Mouse (Mus musculus): ENCODE data around the gene Mms19. TPM values are rescaled to one million over a fixed set of nuclear protein-coding genes. Genes with fewer than 3 reads are reported as not detected.
A peak's percentile ranks its signal among the peaks of the same experiment; 100 is the strongest.

Mms19 gene
- polyA plus RNA-seq (2015; fragmentation: Nextera tagmentation; extraction: Ambion mirVana) = 40.6 and 45.6 TPM in 2 replicates

DNA sequence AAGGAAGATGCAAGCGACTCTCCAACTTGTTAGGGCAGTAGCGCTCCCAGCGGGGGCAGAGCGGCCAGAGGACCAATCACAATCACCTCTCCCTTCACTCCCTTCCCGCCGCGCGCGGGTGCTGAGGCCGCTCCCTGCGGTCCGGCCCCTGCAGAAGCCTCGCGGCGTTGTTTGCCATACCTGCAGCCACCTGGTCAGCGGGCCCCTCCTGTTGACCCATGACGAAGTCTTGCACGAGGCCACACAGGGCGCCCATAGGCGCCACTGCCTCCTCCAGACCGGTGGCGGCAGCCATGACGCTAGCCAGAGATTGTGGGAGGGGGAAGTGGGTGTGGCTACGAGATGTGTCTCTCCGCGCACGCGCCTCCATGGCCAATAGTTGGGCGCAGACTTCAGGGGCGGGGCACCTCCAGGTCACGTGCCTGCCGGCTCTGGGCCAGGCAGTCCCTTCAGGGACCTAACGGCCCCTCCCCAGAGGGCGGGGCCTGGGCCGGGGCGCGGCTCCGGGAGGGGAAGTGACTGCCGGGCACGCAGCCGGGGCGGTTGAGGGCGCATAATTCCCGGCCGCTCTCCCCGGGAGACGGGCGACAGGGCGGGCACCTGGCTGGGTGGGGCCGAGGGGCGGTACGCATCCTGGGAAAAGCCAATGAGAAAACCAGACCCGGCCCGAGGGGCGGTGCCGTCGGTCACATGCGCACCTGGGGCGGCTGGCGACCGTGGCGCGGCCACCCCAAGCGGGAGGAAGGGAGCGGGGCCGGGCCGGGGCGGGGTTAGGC, at the start of gene Mms19:
Mms19 (minus strand) TSS at position 339 of the 776 bp plus-strand sequence.
- H3K9me3 ChIP-seq (replicated peaks) = no peaks in the 10 kb centered on the region

DNA sequence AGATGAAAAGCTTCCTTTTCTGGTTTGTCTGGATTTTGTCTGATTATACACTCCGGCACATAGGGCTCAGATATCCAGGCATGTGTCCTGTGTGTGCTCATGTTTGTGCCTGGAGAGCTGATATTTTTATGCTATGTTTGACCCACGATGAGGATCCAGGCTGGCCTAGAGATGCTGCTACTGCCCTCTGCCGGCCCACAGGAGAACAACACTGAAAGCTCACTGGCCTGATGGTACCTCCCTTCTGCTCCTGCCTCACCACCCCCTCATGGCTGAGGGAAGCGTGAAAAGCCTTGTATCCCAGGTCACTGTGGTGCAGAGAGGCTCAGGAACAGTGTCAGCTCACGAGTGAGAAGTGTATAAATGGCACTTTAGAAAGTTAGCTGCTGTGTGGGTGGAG, 45.2 kb upstream of the Mms19 start:
- Histone ChIP-seq H3K27me3 (no peaks in the 10 kb centered on the region), H3K4me2 (no peak overlapping the region), H3K9ac (no peak overlapping the region), H3K4me1 (peaks cover 18% of the 10 kb centered on the region), H3K36me3 (no peaks in the 10 kb centered on the region), H3K4me3 (replicated peaks) (no peak overlapping the region), H3K27ac (no peak overlapping the region), H3K9me3 (replicated peaks) (no peaks in the 10 kb centered on the region)
- peak; percentile 29; the same call in 1 of the 2 replicates for ATAC-seq (replicated peaks; ENCODE audit: low FRiP score)
- 3% methylated on average over 5 of the region's 5 CpGs for WGBS

More for the DNA sequence above, at the start of gene Mms19:
- Histone ChIP-seq H3K4me2 (peak within 1 kb of the TSS; percentile 74), H3K27me3 (no peaks in the 10 kb centered on the region), H3K4me1 (peaks cover 26% of the 10 kb centered on the region), H3K36me3 (0 out of 2 replicates have a peak, but pooled peaks cover 4% of the 10 kb centered on the region), H3K9ac (peak within 1 kb of the TSS; percentile 90), H3K27ac (peak within 1 kb of the TSS; percentile 95), H3K4me3 (replicated peaks) (peak within 1 kb of the TSS; percentile 94)
- peak; percentile 96 for ATAC-seq (replicated peaks; ENCODE audit: low FRiP score)
- under 1% methylated on average over 68 of the region's 68 CpGs for WGBS

DNA sequence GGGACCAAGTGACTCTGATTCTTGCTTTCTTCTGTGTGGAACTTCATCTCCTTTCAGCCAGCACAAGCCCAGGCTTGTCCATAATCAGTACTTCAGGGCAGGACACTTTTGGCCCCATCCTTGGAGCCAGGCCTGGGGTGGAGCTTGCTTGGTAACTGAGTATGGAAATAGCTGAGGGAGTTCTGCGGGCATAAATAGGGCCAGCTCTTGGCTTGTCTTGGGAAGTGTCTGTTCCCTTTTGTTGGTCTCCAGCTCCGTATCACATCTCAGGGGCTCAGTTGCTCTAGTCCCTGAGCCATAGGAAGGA, 41.5 kb upstream of the Mms19 start:
- no peak overlapping the region for H3K4me3 ChIP-seq (replicated peaks)
- no peaks in the 10 kb centered on the region for H3K36me3 ChIP-seq
- peaks cover 43% of the 10 kb centered on the region for H3K4me1 ChIP-seq
- ATAC-seq (replicated peaks; ENCODE audit: low FRiP score) = no peak
- no peak overlapping the region for H3K27ac ChIP-seq
- no peak overlapping the region for H3K9ac ChIP-seq
- WGBS = 80% methylated on average over 2 of the region's 2 CpGs
- H3K9me3 ChIP-seq (replicated peaks) = no peaks in the 10 kb centered on the region
- no peaks in the 10 kb centered on the region for H3K27me3 ChIP-seq
- H3K4me2 ChIP-seq = no peak overlapping the region

DNA sequence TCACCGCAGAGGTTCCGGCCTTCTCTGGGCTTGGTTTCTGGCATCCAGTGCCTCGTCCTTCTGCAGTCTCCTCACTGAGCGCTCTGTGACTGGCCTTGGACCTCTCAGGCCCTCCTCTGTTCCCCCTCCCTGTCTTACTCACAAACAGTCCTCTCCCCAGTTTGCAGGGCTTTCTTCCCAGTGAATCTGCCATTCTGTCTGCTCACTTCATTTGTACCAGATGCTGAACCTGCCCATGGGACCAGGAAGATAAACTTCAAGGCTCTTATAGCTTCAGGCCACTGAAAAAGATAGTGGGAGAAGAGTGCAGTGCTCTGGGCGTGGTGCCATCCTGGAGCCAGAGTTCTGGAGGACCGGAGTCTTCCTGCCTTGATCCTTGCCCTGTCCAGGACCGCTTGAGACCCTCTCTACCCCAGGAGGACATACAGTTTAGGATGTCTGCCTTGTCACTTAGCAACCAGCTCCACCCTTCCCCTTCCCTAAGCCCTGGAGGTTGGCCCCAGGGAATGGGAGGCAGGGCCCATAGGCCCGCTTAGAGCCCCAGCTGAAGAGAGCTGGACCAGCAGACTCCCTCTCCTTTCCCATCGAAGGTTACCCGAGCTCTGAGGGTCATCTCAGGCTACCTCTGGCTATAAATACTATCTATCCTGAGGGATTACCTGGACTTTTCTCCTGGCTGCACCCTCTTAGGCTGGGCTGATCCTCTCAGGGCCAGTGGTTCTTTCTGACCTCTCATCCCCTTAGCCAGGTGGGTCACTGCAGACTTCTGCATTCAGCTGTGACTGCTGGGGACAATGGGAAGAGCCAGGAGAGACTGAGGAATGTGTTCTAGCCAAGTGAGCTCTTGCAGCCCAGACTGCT, 41.0 kb upstream of the Mms19 start:
- ATAC-seq (replicated peaks; ENCODE audit: low FRiP score) = no peak
- WGBS = 61% methylated on average over 10 of the region's 10 CpGs
- Histone ChIP-seq H3K9me3 (replicated peaks) (no peaks in the 10 kb centered on the region), H3K27ac (peak overlapping the region; percentile 27; the same call in 1 of the 2 replicates), H3K9ac (no peak overlapping the region), H3K36me3 (no peaks in the 10 kb centered on the region), H3K4me3 (replicated peaks) (no peak overlapping the region), H3K4me2 (no peak overlapping the region), H3K4me1 (peaks cover 49% of the 10 kb centered on the region), H3K27me3 (no peaks in the 10 kb centered on the region)

DNA sequence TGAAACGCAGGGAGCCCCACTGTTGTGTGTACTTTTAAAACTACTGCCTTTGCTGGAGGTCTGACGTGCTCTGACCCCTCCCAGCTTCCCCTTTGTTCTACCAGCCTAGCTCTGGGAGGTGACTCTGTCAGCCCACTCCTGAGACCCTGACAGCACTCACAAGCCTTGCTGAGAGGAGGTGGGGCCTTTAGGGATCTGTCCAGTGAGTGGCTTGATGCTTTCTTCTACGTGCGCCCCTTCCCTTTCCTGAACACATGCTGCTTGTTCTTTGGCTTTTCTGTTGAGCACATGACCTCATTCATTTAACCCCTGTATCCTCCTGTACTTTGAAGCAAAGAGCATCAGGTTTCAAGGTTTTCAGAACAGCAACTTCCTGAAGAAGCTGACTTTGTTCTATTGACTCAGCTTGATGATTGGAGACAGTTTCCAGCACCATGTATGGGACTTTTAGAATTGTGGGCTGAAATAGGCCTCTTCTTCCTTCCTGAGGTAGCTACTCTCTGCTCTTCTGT, 38.1 kb upstream of the Mms19 start:
- Histone ChIP-seq H3K4me3 (replicated peaks) (no peak overlapping the region), H3K9ac (no peak overlapping the region), H3K27ac (peak overlapping the region; percentile 86), H3K9me3 (replicated peaks) (no peaks in the 10 kb centered on the region), H3K36me3 (no peaks in the 10 kb centered on the region), H3K4me1 (peaks cover 69% of the 10 kb centered on the region), H3K4me2 (no peak overlapping the region), H3K27me3 (no peaks in the 10 kb centered on the region)
- 0 out of 2 replicates have a peak, but pooled peaks have one; percentile 30 for ATAC-seq (replicated peaks; ENCODE audit: low FRiP score)
- 27% methylated on average over 4 of the region's 4 CpGs for WGBS

DNA sequence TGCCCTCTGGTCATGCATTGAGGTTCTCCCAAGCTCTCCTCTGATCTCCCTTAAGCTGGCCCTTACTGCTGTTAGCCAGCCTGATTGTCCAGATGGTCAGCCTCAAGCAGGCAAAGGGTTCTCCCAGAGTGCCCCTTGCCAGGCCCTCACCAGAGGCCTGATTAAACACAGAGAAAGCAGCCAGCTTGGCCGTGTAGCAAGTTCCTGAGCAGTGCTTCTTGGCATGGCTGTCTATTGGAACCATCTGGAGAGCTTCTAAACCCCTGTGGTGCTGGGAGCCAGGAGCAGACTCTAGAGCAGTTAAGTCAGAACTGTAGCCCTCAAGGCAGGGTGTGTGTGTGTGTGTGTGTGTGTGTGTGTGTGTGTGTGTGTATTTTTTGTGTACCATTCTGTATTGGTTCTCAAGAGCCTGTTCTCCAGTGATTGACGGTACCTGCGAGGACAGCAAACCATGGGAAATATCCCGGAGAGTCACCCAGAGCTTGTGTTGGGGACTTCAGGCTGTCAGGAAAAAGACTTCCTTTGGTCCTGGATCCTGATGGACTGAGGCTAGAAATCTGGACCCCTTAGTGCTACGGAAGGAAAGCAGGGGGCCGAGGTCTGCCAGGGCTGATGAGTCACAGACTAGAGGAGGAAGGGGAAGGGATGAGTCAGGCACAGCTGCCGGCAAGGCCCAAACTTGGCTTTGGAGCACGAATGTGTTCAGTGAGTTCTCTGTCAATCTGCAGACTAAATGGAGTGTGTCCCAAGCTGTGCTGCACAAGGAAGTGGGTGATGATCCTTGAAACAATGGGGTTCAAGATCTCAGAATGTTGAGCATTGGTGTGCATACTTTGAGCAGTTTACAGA, 36.7 kb upstream of the Mms19 start:
- H3K9ac ChIP-seq = no peak overlapping the region
- WGBS = 52% methylated on average over 8 of the region's 8 CpGs
- no peak for ATAC-seq (replicated peaks; ENCODE audit: low FRiP score)
- H3K4me1 ChIP-seq = peaks cover 72% of the 10 kb centered on the region
- no peaks in the 10 kb centered on the region for H3K9me3 ChIP-seq (replicated peaks)
- no peak overlapping the region for H3K4me3 ChIP-seq (replicated peaks)
- no peaks in the 10 kb centered on the region for H3K27me3 ChIP-seq
- peak overlapping the region; percentile 86 for H3K27ac ChIP-seq
- no peaks in the 10 kb centered on the region for H3K36me3 ChIP-seq
- H3K4me2 ChIP-seq = no peak overlapping the region

DNA sequence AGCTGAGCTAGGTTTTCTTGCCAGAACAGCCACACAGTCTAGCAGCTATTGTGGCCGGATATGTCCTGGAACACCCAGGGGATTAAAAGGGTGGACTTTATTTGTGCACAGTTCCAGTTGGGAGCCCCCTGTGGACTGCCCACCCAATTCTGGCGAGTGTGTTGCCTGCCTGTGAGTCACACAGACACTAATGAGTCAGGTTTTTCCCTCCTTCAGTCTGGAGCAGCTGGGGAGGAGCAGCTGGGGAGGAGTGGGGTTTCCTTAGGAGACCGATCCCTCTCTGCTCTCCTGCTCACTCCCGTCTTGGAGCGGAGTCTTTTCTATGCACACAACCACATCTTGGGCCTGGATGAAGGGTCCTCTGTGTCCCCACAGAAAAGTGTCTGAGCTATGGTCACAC, 35.9 kb upstream of the Mms19 start:
- 39% methylated on average over 5 of the region's 5 CpGs for WGBS
- Histone ChIP-seq H3K27ac (peak overlapping the region; percentile 86), H3K9ac (no peak overlapping the region), H3K27me3 (no peaks in the 10 kb centered on the region), H3K36me3 (no peaks in the 10 kb centered on the region; the same call in 1 of the 2 replicates), H3K4me2 (no peak overlapping the region), H3K4me1 (peaks cover 65% of the 10 kb centered on the region), H3K4me3 (replicated peaks) (no peak overlapping the region), H3K9me3 (replicated peaks) (no peaks in the 10 kb centered on the region)
- no peak; the same call in 1 of the 2 replicates for ATAC-seq (replicated peaks; ENCODE audit: low FRiP score)

DNA sequence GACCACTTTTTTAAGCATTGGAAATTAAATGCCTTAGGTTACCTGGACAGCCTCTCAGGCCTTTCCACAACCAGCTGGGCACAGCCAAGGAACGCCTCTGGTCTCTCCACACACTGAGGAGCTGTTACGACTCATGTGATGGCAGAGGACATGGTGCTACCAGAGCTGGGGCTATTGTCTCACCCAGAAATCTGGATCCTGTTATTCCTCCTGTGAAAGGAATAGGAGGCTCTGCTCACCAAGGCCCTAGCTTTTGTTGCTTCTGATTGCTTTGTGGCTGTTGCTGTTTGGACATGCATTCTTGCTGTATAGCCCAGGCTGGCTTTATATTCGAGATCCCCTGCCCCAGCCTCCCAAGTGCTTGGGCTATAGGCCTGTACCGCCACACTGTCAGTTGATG, 35.3 kb upstream of the Mms19 start:
- Histone ChIP-seq H3K27ac (peak overlapping the region; percentile 86), H3K9ac (no peak overlapping the region), H3K27me3 (no peaks in the 10 kb centered on the region), H3K4me3 (replicated peaks) (no peak overlapping the region), H3K9me3 (replicated peaks) (no peaks in the 10 kb centered on the region), H3K4me1 (peaks cover 64% of the 10 kb centered on the region), H3K4me2 (no peak overlapping the region), H3K36me3 (no peaks in the 10 kb centered on the region; the same call in 1 of the 2 replicates)
- WGBS = 75% methylated on average over 4 of the region's 4 CpGs
- ATAC-seq (replicated peaks; ENCODE audit: low FRiP score) = no peak

DNA sequence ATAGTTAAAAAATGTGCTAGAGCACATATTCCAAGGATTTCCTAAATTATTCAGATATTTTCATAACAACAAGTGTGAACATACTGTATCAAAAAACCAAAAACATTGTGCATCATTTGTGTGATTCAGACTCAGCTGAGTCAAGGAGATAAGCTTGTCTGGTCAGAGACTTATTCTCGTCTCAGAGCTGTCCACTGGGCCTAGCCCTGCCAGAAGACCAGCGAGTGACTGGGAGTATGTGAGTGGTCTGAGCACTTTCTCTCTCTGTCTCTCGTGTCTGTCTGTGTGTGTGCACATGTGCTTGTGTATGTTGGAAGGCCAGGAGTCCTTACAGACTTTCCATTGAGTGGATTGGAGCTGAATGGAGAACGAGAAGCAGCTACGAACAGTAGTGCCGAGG, 34.0 kb upstream of the Mms19 start:
- H3K36me3 ChIP-seq = no peaks in the 10 kb centered on the region; the same call in 1 of the 2 replicates
- 80% methylated on average over 6 of the region's 6 CpGs for WGBS
- no peak for ATAC-seq (replicated peaks; ENCODE audit: low FRiP score)

DNA sequence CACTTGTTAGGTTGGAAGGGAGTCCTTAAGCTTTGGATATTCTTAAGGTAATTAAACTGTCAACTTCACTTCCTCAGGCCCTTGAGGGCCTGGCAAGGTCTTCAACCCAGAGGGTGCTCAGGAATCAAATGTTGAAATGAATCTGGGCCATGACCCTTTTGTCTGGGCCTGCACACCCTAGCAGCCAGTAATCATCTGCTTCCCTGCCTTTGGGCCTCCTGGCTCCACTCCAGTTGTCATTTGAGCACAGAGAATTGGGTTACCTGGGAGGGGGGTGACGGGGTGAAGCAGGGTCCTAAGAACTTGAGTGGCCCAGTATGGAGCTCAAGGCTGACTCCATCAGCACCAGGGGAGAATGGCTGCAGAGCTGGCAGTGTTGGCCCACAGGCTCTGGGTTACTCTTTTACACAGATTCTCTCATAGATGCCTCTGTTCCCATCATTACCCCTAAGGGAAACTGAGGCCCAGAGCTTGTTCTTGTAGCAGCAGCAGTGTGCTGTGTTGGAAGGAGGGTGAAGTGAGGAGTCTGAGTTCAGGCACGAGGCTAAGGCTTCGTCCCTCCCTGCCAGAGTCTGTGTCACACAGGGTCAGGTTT, 33.4 kb upstream of the Mms19 start:
- Histone ChIP-seq H3K4me2 (no peak overlapping the region), H3K36me3 (no peaks in the 10 kb centered on the region; the same call in 1 of the 2 replicates), H3K27ac (peak overlapping the region; percentile 45), H3K9me3 (replicated peaks) (no peaks in the 10 kb centered on the region), H3K9ac (no peak overlapping the region), H3K27me3 (no peaks in the 10 kb centered on the region), H3K4me1 (peaks cover 75% of the 10 kb centered on the region), H3K4me3 (replicated peaks) (no peak overlapping the region)
- 60% methylated on average over 3 of the region's 3 CpGs for WGBS
- peak; percentile 70 for ATAC-seq (replicated peaks; ENCODE audit: low FRiP score)

More for the DNA sequence above, 34.0 kb upstream of the Mms19 start:
- H3K27ac ChIP-seq = peak overlapping the region; percentile 45; the same call in 1 of the 2 replicates
- H3K4me1 ChIP-seq = peaks cover 73% of the 10 kb centered on the region
- H3K9me3 ChIP-seq (replicated peaks) = no peaks in the 10 kb centered on the region
- no peak overlapping the region for H3K4me2 ChIP-seq
- no peaks in the 10 kb centered on the region for H3K27me3 ChIP-seq
- no peak overlapping the region for H3K9ac ChIP-seq
- no peak overlapping the region for H3K4me3 ChIP-seq (replicated peaks)

DNA sequence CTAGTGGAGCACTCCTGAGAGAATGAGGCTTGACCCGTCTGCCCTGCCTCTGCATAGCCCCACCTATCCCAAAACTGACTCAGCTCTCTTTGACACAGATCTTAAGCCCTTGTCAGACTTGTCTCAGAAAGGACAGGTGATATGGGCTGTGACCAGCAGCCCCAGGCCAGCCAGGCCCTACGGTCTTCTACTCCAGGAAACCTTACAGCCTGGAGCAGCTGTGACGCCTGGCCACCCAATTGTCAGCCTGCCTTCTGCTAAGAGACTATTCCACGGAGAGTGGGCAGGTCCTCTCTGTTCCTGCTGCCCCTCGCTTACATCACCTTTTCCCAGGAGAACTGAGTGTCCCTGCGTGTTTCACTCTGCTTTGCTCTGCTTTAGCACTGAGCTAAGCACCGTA, 30.2 kb upstream of the Mms19 start:
- peaks cover 71% of the 10 kb centered on the region for H3K4me1 ChIP-seq
- no peak overlapping the region for H3K4me2 ChIP-seq
- no peak overlapping the region for H3K4me3 ChIP-seq (replicated peaks)
- H3K27ac ChIP-seq = 0 out of 2 replicates have a peak overlapping the region, but pooled peaks have one; percentile 10
- no peak; the same call in 1 of the 2 replicates for ATAC-seq (replicated peaks; ENCODE audit: low FRiP score)
- H3K9me3 ChIP-seq (replicated peaks) = no peaks in the 10 kb centered on the region
- H3K9ac ChIP-seq = no peak overlapping the region
- H3K36me3 ChIP-seq = no peaks in the 10 kb centered on the region; the same call in 1 of the 2 replicates
- 64% methylated on average over 7 of the region's 7 CpGs for WGBS
- no peaks in the 10 kb centered on the region for H3K27me3 ChIP-seq
